Mouse (Mus musculus): ENCODE measurements around the gene Fiz1. TPM values are rescaled to one million over a fixed set of nuclear protein-coding genes. Genes with fewer than 3 reads are reported as not detected.

Fiz1 gene
- polyA plus RNA-seq, 1 experiment from 2014 or later: 59.3 TPM

GRCm38 (mm10) chr7:4963527-4963926, 51.0 kb downstream of the Fiz1 start:
- Histone ChIP-seq H3K9me3 (no peaks in the 10 kb centered on the region), H3K27me3 (no peaks in the 10 kb centered on the region), H3K36me3 (no peaks in the 10 kb centered on the region), H3K27ac (no peak overlapping the region), H3K4me3 (no peak overlapping the region), H3K4me2 (replicated peaks) (no peak overlapping the region), H3K4me1 (no peaks in the 10 kb centered on the region), H3K9ac (no peak overlapping the region)
- WGBS: 70% methylated on average over 5 of the region's 5 CpGs
- no peak for ATAC-seq (ENCODE audit: insufficient number of reproducible peaks, insufficient read depth, low FRiP score, low TSS enrichment)

DNA sequence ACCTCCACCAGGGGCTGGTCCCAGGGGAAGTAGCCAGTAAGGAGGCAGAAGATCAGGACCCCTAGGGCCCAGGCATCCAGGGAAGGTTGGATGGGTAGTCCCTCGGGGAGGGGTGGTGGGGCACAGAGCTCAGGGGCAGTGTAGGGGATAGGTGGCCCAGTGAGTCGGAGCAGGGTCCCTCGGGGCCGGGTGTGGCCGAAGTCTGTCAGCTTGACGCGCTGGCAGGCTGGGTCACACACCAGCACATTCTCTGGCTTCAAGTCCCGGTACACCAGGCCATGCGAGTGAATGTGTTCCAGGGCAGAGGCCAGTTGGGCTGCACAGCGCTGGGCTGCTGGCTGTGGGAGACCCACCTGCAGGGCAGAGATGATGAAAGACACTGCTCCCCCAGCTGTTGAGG, 57.1 kb downstream of the Fiz1 start:
- no peak overlapping the region for H3K4me3 ChIP-seq
- H3K9me3 ChIP-seq: no peaks in the 10 kb centered on the region
- no peak overlapping the region for H3K9ac ChIP-seq
- no peak for ATAC-seq (ENCODE audit: insufficient number of reproducible peaks, insufficient read depth, low FRiP score, low TSS enrichment)
- 74% methylated on average over 10 of the region's 10 CpGs for WGBS
- H3K36me3 ChIP-seq: no peaks in the 10 kb centered on the region
- H3K27ac ChIP-seq: no peak overlapping the region
- H3K4me1 ChIP-seq: no peaks in the 10 kb centered on the region
- no peaks in the 10 kb centered on the region for H3K27me3 ChIP-seq
- no peak overlapping the region for H3K4me2 ChIP-seq (replicated peaks)

Other genes starting within 250 kb of the Fiz1 start
- gene Fam71e2, start 243.4 kb downstream of the Fiz1 start, polyA plus RNA-seq (2016; fragmentation: Nextera tagmentation; extraction: Ambion mirVana): not detected in 2 replicates
- gene Il11, start 231.8 kb downstream of the Fiz1 start, polyA plus RNA-seq (2016; fragmentation: Nextera tagmentation; extraction: Ambion mirVana): 0.10 TPM in 1 of 2 replicates, not detected in the other
- not detected in 2 replicates for gene Tmem190, start 231.8 kb downstream of the Fiz1 start, polyA plus RNA-seq (2016; fragmentation: Nextera tagmentation; extraction: Ambion mirVana)
- 5.8 and 6.2 TPM in 2 replicates for gene Tmem238, start 225.0 kb downstream of the Fiz1 start, polyA plus RNA-seq (2016; fragmentation: Nextera tagmentation; extraction: Ambion mirVana)
- 388 and 404 TPM in 2 replicates for gene Rpl28, start 221.8 kb downstream of the Fiz1 start, polyA plus RNA-seq (2016; fragmentation: Nextera tagmentation; extraction: Ambion mirVana)
- 422 and 452 TPM in 2 replicates for gene Ube2s, start 202.1 kb downstream of the Fiz1 start, polyA plus RNA-seq (2016; fragmentation: Nextera tagmentation; extraction: Ambion mirVana)
- 0.48 and 0.52 TPM in 2 replicates for gene Shisa7, start 170.0 kb downstream of the Fiz1 start, polyA plus RNA-seq (2016; fragmentation: Nextera tagmentation; extraction: Ambion mirVana)
- 4.1 and 4.4 TPM in 2 replicates for gene Isoc2b, start 144.4 kb downstream of the Fiz1 start, polyA plus RNA-seq (2016; fragmentation: Nextera tagmentation; extraction: Ambion mirVana)
- gene Isoc2a, start 137.5 kb downstream of the Fiz1 start, polyA plus RNA-seq (2016; fragmentation: Nextera tagmentation; extraction: Ambion mirVana): 0.74 and 0.93 TPM in 2 replicates
- gene Gm36210, start 108.2 kb downstream of the Fiz1 start, polyA plus RNA-seq (2016; fragmentation: Nextera tagmentation; extraction: Ambion mirVana): not detected in 2 replicates
- 4.0 and 4.3 TPM in 2 replicates for gene Zfp628, start 99.5 kb downstream of the Fiz1 start, polyA plus RNA-seq (2016; fragmentation: Nextera tagmentation; extraction: Ambion mirVana)
- gene Nat14, start 92.7 kb downstream of the Fiz1 start, polyA plus RNA-seq (2016; fragmentation: Nextera tagmentation; extraction: Ambion mirVana): 5.4 and 7.7 TPM in 2 replicates
- gene Ssc5d, start 88.9 kb downstream of the Fiz1 start, polyA plus RNA-seq (2016; fragmentation: Nextera tagmentation; extraction: Ambion mirVana): 1.5 and 1.6 TPM in 2 replicates
- gene Sbk2, start 50.3 kb downstream of the Fiz1 start, polyA plus RNA-seq (2016; fragmentation: Nextera tagmentation; extraction: Ambion mirVana): 0.20 and 0.32 TPM in 2 replicates
- gene Sbk3, start 43.5 kb downstream of the Fiz1 start, polyA plus RNA-seq (2016; fragmentation: Nextera tagmentation; extraction: Ambion mirVana): 0.06 TPM in 1 of 2 replicates, not detected in the other
- 43.3 and 46.7 TPM in 2 replicates for gene Zfp579, start 18.5 kb downstream of the Fiz1 start, polyA plus RNA-seq (2016; fragmentation: Nextera tagmentation; extraction: Ambion mirVana)
- gene Zfp524, start 282 bp downstream of the Fiz1 start, polyA plus RNA-seq (2016; fragmentation: Nextera tagmentation; extraction: Ambion mirVana): 9.3 and 10.6 TPM in 2 replicates
- not detected in 2 replicates for gene Gm44973, start 799 bp upstream of the Fiz1 start, polyA plus RNA-seq (2016; fragmentation: Nextera tagmentation; extraction: Ambion mirVana)
- 8.2 TPM in 2 replicates for gene Zfp865, start 5.7 kb upstream of the Fiz1 start, polyA plus RNA-seq (2016; fragmentation: Nextera tagmentation; extraction: Ambion mirVana)
- gene Ccdc106, start 5.9 kb upstream of the Fiz1 start, polyA plus RNA-seq (2016; fragmentation: Nextera tagmentation; extraction: Ambion mirVana): 35.5 and 38.4 TPM in 2 replicates
- not detected in 2 replicates for gene 4632433K11Rik, start 19.4 kb upstream of the Fiz1 start, polyA plus RNA-seq (2016; fragmentation: Nextera tagmentation; extraction: Ambion mirVana)
- 5.4 and 5.7 TPM in 2 replicates for gene Zfp784, start 23.7 kb upstream of the Fiz1 start, polyA plus RNA-seq (2016; fragmentation: Nextera tagmentation; extraction: Ambion mirVana)
- 36.4 and 41.8 TPM in 2 replicates for gene Zfp580, start 36.8 kb upstream of the Fiz1 start, polyA plus RNA-seq (2016; fragmentation: Nextera tagmentation; extraction: Ambion mirVana)
- gene U2af2, start 47.4 kb upstream of the Fiz1 start, polyA plus RNA-seq (2016; fragmentation: Nextera tagmentation; extraction: Ambion mirVana): 159 and 161 TPM in 2 replicates
- 66.0 and 67.2 TPM in 2 replicates for gene Epn1, start 65.5 kb upstream of the Fiz1 start, polyA plus RNA-seq (2016; fragmentation: Nextera tagmentation; extraction: Ambion mirVana)
- not detected in 2 replicates for gene Rfpl4, start 102.3 kb upstream of the Fiz1 start, polyA plus RNA-seq (2016; fragmentation: Nextera tagmentation; extraction: Ambion mirVana)
- gene Rasl2-9, start 111.3 kb upstream of the Fiz1 start, polyA plus RNA-seq (2016; fragmentation: Nextera tagmentation; extraction: Ambion mirVana): 0.22 and 0.27 TPM in 2 replicates
- gene Vmn1r55, start 135.0 kb upstream of the Fiz1 start, polyA plus RNA-seq (2016; fragmentation: Nextera tagmentation; extraction: Ambion mirVana): not detected in 2 replicates
- gene Vmn1r56, start 182.1 kb upstream of the Fiz1 start, polyA plus RNA-seq (2016; fragmentation: Nextera tagmentation; extraction: Ambion mirVana): not detected in 2 replicates
- not detected in 2 replicates for gene Vmn1r57, start 203.8 kb upstream of the Fiz1 start, polyA plus RNA-seq (2016; fragmentation: Nextera tagmentation; extraction: Ambion mirVana)

Measured in embryonic facial prominence, embryonic 12.5 days (tissue).